Mouse (Mus musculus): ENCODE measurements around the gene Stradb. TPM values are rescaled to one million over a fixed set of nuclear protein-coding genes. Genes with fewer than 3 reads are reported as not detected.

Gene Stradb
- total RNA-seq (2021) = 10 to 100 TPM; 55.0 to 57.1 TPM

- DNase-seq (ENCODE audit: low spot score) = peak; percentile 93
- intact Hi-C loops (cut with DNase I) = loop anchor here (5.0 to 10.0 kb wide), 2 partner anchors 144 to 389 kb away; partner anchors contain the start of genes Fam126b and Ndufb3
Measured at GRCm38 (mm10) chr1:58973366-58974221, at the start of gene Stradb, which contains the start of gene Trak2. Gene Stradb (plus strand): TSS chr1:58973522. Gene Trak2 (minus strand): TSS chr1:58973430.

- no peak for DNase-seq (ENCODE audit: low spot score)
- intact Hi-C loops (cut with DNase I) = loop anchor here (1.0 kb wide), 1 partner anchor 35 kb away; no protein-coding TSS in a partner anchor
Measured at GRCm38 (mm10) chr1:58926664-58927063, 46.7 kb upstream of the Stradb start.

DNA sequence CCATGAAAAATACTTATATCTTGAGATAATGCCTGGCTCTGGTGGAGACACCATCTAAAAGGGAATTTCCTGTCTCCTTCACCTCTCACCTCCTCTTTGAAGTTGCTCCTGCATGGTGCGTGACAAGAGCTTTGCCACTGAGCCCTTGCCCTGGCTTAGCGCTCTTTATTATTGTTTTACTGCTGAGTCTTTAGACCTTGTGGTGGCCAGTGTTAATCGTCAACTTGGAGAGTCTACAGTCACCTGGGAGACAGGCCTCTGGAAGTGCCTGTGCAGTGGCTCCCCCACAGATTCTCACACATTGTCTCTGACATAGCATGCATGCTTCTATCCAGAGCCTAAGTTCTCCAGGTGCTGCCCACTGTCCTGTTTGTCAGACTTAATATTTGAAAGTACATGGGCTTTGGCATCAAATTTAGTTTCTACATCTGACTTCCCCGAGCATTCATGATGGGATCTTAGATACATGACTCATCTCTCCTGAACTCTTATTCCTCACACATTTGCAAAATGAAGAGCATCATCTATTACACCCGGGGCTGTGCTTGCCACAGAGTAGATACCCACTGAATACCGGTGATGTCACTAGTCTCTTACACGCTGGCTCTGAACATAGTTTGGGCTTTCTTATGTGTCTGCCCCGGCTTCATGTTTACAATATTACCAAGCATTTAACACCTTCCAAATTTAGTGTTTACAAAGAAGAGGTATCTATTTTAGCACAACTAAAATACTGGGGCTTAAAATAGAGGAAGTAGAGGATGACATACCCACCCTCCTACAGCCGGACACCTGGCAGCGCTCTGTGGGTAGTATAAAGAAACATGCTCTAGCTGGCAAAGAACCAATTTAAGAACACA, 36.3 kb upstream of the Stradb start:
- intact Hi-C loops (cut with DNase I) = no loop called here
- DNase-seq (ENCODE audit: low spot score) = no peak

DNA sequence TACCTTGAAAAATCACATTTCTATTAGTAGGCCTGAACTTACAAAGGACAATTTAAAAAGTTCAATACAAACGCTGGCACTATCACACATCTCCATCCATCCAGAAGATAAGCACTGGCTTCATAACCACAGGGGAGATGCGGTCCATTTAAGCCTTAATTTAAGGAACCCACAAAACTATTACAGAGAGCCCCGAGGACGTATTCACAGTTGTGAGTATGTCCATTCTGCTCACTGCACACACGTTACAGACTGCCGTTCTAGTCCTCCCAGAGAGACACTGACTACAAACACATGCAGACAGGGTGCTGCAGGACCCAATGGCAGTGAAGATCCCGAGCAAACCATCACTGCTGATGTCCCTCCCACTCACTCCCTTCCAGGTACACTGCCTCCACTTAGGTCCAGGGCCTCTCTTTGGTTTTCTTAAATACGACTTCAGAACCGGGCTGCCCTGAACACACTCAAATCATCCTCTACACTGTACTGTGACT, 35.7 kb upstream of the Stradb start:
- intact Hi-C loops (cut with DNase I) = no loop called here
- DNase-seq (ENCODE audit: low spot score) = no peak

DNA sequence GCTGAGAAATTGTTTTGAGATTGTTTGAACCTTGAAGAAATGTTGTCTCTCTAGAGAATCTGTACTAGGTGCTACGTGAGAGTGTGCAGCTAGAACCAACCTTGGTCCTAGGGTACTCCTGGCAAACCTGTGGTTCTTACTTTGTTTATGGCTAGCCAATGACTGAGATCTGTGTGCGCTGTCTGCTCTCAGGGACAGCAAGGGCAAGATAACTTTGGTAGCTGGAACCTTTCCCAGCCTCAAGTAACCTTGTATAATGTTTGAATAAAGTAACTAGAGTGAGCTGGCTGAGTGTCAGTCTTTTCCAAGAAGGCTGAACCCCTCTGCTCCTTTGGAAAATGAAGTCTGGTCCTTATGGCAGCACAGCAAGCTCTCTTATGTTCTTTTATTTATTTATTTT, 27.8 kb upstream of the Stradb start:
- intact Hi-C loops (cut with DNase I) = no loop called here
- no peak for DNase-seq (ENCODE audit: low spot score)

DNA sequence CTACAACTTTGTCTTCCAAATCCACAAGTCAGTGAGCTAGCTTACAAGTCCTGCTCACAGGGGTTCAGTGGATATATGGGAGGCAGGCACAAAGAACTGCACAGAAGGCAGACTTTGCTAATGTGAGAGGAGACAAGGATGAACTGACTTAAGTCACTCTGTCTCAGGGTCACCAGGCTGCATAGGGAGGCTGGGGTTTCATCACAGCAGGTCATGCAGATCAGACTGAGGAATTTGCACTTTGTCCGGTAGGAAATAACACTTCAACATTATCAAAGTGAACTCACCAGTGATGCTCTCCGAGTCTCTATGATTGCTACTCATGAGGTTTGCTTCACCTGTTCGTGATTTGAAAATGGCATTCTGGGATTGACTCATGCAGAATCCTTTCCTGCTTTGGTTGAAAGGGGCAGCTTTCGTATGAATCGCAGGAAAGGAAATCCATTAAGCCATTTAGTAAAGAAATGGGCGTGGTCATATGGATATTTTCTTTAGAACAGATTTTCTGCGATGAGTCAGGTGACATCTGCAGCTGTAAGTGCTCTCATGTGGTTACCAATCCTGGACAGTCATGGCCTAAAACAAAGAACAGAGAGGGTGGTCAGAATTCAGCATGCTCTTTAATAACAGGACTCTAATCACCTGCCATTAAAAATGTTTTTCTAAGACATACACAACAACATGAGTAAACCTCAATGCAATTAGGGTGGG, 27.2 kb upstream of the Stradb start:
- intact Hi-C loops (cut with DNase I) = no loop called here

DNA sequence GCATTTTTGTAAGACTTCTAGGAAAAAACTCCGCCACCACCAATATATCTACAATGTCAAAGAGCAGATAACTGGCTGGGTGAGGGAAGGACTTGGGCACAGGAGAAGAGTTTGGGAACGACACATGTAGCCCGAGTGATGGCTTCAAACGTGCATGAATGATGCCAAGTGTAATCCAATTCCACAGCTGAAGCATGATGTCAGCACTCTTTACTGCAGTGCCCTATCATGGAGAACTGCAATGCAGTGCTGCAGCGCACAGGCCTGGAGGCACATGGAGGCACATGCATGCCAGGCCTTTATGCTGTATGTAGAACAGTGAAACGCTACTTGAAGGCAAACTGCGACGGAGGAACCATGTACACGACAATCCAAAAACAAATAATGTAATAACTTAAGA, 26.6 kb upstream of the Stradb start:
- no peak for DNase-seq (ENCODE audit: low spot score)
- intact Hi-C loops (cut with DNase I) = no loop called here

More for the DNA sequence above, 27.2 kb upstream of the Stradb start:
- no peak for DNase-seq (ENCODE audit: low spot score)

- intact Hi-C loops (cut with DNase I) = no loop called here
- no peak for DNase-seq (ENCODE audit: low spot score)
Measured at GRCm38 (mm10) chr1:58949561-58950106, 23.7 kb upstream of the Stradb start.

GRCm38 (mm10) chr1:58950899-58951648, 22.2 kb upstream of the Stradb start:
- DNase-seq (ENCODE audit: low spot score) = no peak
- intact Hi-C loops (cut with DNase I) = no loop called here

DNA sequence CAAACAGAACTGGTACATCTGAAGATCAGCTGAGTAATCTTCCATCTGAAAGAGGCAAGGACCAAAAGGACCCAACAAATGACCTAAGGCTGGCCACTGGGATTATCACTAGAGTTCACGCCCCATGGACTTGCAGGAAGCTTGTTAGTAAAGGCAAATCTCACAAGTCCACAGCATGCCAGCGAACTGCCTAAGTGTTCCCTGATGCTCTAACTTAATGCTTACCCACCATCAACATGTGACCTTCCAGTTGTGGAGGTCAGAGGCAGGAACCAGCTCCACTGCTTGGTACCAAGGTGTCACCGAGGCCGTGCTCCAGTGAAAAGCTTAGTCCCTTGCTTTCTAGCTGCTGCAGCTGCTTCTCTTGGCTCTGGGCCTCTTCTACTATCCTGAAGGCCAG, 21.5 kb upstream of the Stradb start:
- intact Hi-C loops (cut with DNase I) = no loop called here

DNA sequence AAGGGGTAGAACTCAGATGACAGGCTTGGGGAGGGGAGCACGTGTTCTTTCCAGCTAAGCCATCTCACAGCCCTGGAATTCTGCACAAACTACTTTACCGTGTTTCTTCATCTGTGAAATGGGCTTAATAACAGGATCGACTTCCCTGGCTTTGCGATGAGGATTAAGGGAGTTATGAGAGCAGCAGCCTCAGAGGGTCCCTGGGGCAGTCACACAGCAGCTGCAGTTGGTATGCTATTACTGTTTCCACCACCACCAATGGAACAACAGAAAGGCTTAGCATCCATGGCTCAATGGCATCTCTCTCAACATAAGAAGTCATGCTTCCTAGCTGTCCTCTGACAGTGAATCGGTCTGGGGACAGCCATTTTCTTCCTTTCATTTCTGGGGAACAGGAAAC, 20.8 kb upstream of the Stradb start:
- intact Hi-C loops (cut with DNase I) = no loop called here
- no peak for DNase-seq (ENCODE audit: low spot score)

More for the DNA sequence above, 21.5 kb upstream of the Stradb start:
- no peak for DNase-seq (ENCODE audit: low spot score)

- intact Hi-C loops (cut with DNase I) = no loop called here
- DNase-seq (ENCODE audit: low spot score) = no peak
Measured at GRCm38 (mm10) chr1:58952997-58953396, 20.3 kb upstream of the Stradb start.

DNA sequence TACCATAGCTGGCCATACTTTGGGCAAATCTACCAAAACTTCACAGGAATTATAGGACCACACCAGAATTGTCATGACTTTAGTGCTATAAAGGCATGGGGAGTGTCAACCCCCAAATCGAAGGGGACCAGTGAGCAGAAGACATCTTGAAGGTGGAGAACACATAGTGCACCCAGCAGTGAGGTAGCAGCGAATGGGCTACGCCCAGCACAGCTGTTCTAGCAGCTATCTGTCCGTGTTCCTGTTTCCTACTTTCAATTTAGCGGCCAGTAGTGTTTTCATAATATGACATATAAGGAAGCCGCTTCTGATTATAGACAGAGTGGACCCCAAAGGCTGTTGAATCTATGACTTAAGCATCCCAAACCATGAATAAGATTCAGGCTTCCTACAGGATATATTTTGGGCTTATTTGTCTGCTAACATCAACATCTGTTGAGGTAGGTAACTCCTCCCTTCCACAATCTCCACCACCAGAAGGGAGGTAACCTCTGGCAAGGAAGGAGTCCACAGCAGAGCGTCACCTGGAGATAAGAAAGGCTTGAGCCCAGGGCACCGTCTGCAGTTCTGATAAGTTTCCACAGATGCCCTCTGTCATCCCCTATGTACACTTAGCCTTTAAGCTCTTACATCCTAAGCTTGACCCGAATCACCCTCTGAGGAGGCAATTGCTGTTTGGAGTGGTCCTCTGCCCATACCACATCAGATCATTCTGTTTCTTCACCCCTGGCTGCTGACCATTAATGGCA, 19.5 kb upstream of the Stradb start:
- DNase-seq (ENCODE audit: low spot score) = no peak
- intact Hi-C loops (cut with DNase I) = no loop called here

DNA sequence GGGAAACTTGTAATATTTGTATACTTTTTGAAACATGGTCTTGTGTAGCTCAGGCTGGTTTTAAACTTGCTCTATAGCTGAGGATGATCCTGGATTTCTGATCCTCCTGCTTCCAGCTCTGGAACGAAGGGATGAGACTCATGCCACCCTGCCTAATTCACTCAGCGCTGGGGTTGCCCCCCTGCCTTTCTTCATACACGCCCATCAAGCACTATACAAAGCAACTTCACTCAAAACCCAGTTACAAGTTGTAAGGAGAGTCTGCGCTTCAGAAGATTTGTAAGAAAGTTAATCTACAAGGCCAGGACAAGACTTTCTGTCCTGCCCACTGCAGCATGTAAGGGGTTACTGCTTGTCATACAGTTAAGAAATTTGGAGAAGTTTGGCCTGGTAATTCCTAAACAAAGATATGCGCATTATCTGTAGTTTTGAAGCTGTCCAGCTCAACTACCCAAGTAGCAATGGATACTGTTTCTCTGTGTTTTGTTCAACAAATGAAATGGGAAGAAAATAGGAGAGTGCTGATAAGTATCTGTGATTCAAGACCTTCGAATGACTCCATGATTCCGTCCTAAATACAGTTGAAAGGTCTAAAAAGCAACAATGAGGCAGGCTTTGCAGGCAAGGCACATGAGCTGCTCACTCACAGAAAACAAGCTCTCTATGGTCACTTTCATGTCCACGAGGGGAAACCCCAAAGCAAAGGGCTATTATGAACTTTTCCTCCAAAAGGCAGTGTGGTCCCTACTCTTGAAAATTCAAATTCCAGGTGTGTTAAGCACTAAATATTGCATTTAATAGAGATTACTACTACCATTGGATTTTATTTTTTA, 18.5 kb upstream of the Stradb start:
- DNase-seq (ENCODE audit: low spot score) = no peak
- intact Hi-C loops (cut with DNase I) = no loop called here

DNA sequence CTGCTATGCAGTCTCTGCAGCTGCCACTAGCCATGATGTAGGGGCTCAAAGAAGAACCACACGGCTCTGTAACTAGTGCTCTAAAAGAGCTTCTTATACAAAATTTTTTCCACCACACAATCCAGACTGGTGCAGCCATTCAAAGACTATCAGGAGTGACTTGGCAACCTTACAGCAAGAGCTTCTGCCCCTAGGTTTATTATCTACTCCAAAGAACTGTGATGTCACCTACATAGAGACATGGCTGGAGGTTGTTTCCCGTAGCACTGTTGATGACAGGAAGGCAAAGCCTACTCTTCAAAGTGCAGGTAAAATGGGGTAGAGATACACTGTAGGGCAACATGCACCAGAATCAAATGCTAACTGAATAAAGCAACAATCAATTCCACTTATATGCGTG, 17.6 kb upstream of the Stradb start:
- intact Hi-C loops (cut with DNase I) = no loop called here
- DNase-seq (ENCODE audit: low spot score) = no peak

GRCm38 (mm10) chr1:58956229-58956628, 17.1 kb upstream of the Stradb start:
- no peak for DNase-seq (ENCODE audit: low spot score)
- intact Hi-C loops (cut with DNase I) = no loop called here

GRCm38 (mm10) chr1:58957931-58958330, 15.4 kb upstream of the Stradb start:
- intact Hi-C loops (cut with DNase I) = no loop called here
- DNase-seq (ENCODE audit: low spot score) = no peak

Measured in heart, postnatal 25 days (tissue).